Mouse (Mus musculus): Measurements from ENCODE around the gene Apol10b.
"Not testable (repeated sequence)": the region's sequence is repeated elsewhere in the genome, so short reads cannot be mapped to it uniquely, and the experiment has no call there.

The Apol10b gene

DNA sequence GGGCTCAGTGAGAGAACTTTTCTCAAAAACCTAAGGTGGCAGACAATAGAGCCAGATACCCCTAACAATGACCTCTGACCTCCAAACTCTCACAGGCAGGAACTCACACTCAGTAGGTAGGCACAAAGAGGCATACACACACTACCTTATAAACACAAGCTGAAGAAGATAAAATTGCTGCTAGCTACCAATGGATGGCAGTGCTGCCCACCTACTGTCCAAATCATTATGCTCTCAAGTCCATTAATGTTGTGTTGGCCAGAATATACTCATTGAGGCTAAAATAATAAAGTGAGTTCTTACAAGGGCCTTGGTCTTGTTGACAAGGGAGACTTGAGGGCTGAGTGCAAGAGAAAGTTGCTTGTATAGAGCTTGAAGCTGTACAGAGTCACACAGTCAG, 32.7 kb downstream of the Apol10b start:
- Histone ChIP-seq H3K27me3 (ENCODE audit: control insufficient read depth, insufficient read depth, low read length, poor library complexity, severe bottlenecking) (no peaks in the 10 kb centered on the region), H3K36me3 (ENCODE audit: control insufficient read depth, insufficient read depth, low read length, poor library complexity, severe bottlenecking) (no peaks in the 10 kb centered on the region)
- no peak for DNase-seq (ENCODE audit: low read depth, low spot score)

DNA sequence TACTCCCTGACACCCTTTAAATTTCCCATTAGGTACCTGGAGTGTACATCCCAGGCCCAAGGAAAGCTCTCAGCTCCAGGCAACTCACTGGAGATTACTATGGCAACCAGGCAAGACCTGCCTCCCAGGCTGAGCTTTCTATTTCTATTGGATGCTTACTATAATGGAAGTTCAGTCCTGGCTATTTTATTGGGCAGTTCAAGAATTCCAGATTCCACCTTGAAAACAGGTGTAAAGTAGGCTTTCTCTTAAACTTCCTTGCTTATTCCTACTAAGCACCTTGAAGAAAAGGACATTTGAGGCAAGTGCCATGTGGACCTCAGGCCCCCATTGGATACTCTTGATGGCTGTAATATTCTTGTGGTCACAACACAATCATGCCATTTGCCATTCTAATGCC, 34.1 kb downstream of the Apol10b start, which contains the start of gene 1700025B11Rik:
TSS of gene 1700025B11Rik (minus strand) at position 101 of the 400 bp plus-strand sequence.
- H3K36me3 ChIP-seq (ENCODE audit: control insufficient read depth, insufficient read depth, low read length, poor library complexity, severe bottlenecking) = no peaks in the 10 kb centered on the region
- H3K27me3 ChIP-seq (ENCODE audit: control insufficient read depth, insufficient read depth, low read length, poor library complexity, severe bottlenecking) = no peaks in the 10 kb centered on the region
- DNase-seq (ENCODE audit: low read depth, low spot score) = no peak

DNA sequence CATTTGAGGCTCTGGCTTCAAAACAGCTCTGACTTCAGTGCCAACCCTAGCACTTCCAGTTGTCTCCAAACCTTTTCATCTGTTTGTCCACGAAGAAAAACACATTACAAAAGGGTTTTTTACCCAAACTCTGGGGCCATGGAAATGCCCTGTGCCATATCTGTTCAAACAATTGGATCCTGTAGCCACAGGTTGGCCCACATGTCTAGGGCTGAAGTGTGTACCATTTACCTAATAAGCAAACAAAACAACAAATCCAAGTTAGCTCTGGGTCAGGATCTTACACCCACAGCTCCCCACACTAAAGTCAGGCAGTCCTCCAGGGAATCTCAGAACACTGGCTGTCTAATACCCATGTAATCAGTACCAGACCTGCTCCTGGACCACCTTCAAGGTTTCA, 56.7 kb downstream of the Apol10b start:
- not testable (repeated sequence) for DNase-seq (ENCODE audit: low read depth, low spot score); H3K27me3 ChIP-seq (ENCODE audit: control insufficient read depth, insufficient read depth, low read length, poor library complexity, severe bottlenecking); H3K36me3 ChIP-seq (ENCODE audit: control insufficient read depth, insufficient read depth, low read length, poor library complexity, severe bottlenecking)
